Mouse (Mus musculus): ENCODE measurements around the gene Snrpc.

- no peak for TF ChIP-seq CTCF (IDR thresholded peaks at IDR 0.05; ENCODE audit: extremely low read depth, insufficient read length, insufficient replicate concordance, low read depth, low read length)
- peak; percentile 61; the same call in 1 of the 2 replicates for TF ChIP-seq POLR2A (IDR thresholded peaks at IDR 0.05; ENCODE audit: low read depth, low read length)
Observed at GRCm38 (mm10) chr17:27820568-27821406, 17.2 kb upstream of the Snrpc start, which contains the start of gene D17Wsu92e.
